Mouse (Mus musculus) Muller cell, postnatal 12 days (primary cell): ENCODE data around the gene Mapt.
A peak's percentile ranks its signal among the peaks of the same experiment; 100 is the strongest.

Source experiments
- DNase-seq: peaks from one replicate; pipeline ENCODE4 v3.0.0-alpha.2; 2015; ENCODE audit errors: inconsistent ontology term

Mapt gene

DNA sequence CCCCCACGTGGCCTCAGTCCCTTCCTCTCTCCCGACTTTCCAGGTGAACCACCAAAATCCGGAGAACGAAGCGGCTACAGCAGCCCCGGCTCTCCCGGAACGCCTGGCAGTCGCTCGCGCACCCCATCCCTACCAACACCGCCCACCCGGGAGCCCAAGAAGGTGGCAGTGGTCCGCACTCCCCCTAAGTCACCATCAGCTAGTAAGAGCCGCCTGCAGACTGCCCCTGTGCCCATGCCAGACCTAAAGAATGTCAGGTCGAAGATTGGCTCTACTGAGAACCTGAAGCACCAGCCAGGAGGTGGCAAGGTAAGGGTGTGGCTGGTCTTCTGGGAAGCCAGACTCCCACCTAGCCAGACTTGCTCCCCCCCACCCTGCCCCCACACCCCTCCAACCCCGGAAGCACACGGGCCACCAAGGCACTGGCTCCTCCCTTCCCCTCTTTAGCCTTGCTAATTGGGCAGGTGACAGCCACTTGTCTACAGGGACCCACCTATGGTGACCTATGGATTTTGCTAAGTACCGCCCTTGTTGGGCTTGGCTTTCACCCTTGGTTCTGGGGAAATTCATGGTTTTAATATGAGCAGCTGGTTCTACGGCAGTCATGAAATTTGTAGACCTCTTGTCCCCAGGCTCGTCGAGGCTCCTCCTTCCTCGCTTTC lies 79.2 kb downstream of the Mapt start:
- no peak for DNase-seq

GRCm38 (mm10) chr11:104311643-104312042 lies 80.5 kb downstream of the Mapt start:
- no peak for DNase-seq

GRCm38 (mm10) chr11:104315703-104316102 lies 84.5 kb downstream of the Mapt start:
- peak; percentile 62 for DNase-seq

DNA sequence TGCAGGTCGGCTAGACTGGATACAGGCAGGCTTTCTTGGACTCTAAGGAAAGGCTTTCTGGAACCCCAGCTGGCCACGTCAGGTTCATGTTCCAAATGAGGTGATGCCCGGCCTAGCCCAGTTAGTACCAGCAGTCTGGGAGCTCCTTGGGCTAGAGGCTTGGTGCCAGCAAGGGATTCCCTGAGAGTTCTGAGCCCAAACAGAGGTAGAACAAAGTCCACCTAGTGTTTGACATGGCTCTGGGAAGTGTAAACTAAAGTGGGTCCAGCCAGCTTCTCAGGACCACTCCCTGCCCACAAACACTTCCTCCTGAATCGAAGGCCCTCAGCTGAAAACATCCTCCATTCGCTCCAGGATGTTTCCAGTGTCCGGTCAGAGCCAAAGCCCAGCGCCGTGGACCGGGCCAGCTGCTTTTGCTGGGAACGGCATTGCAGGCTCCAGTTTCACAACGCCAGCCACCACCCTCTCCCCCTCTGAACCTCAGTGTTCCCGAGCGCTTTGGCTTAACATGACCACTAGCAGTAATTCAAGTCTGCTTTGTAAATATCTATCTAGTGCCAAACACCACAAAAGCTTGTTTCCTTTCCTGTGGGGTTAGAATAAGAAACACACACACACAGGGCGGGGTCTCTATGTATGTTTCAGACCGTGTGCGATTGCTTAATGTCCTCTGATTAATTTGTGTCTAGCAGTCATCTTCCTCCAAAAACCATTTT lies 85.7 kb downstream of the Mapt start:
- DNase-seq, result no peak

- DNase-seq, result no peak
These were observed 86.4 kb downstream of the Mapt start for GRCm38 (mm10) chr11:104317631-104318030.

DNA sequence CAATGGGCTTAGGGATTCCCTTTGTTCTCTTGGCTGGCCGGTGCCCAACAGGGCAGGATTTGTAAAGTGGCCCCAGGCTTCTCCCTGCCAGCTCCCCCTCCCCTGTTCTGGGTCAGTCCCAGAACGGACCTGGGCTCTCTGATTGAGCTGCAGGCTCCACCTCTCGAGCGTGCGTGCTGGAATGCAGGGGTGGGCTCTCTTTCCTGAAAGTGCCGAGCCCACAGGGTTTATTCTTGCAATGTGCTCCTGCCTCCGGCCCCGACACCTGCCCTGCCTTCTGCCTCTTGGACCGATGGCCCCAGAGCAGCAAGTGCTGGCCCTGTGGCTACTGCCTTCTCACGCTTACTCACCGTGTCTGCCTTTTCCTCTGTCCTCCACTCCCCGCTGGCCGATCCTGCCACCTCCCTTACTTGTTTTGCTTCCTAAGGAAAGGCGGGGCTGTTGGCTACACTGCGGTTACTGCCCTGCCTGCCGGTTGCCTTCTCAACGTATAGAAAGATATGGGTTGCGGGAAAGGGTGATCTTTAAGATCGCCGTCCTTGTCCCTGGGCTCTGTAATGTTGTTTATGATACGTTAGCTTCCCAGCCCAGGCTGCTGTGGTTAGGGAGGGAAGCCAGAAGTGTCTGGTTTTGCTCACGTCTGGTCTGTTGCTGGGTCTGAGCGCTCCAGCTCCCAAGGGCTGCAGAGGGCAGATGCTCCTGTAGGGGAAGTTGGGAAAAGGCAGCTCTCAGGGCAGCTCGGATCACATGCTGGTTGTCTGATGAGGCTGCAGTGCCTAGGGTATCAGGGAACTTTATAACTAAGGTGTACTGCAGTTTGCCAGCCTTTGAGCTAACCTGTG lies 88.0 kb downstream of the Mapt start:
- DNase-seq, result peak; percentile 82

DNA sequence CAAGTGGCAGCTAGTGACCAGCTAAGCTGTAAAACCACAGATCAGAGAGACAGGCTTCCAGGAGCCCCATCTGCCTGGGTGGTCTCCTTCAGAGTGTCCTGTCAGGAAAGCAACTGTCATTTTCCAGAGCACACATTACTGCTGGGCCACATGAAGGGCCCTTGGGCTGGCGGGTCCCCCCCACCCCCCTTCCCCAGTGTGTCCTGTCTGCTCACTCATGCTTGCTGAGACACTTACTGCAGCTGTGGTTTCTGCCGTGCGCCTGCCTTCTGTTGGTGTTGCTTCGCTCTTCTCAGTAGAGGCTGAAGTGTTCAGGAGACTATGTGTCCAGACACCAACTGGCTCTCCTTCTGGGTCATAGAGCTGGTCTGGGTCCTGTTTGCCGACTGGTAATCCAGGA lies 89.3 kb downstream of the Mapt start:
- peak; percentile 10 for DNase-seq

GRCm38 (mm10) chr11:104322142-104322541 lies 91.0 kb downstream of the Mapt start:
- no peak for DNase-seq

DNA sequence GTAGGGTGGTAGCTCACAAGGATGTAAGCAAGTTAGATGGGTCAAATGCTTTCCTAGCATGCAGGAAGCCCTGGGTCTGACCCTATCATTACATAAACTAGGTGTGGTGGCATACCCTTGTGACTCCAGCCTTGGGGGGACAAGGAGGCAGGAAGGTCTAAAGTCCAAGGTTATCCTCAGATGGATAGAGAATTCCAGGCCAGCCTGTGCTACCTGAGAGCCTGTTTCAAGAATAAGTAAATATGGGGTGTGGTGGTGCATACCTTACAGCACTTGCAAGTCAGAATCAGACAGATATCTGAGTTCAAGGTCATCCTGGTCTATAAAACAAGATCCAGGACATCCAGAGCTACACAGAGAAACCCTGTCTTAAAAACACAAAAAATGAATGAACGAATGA lies 96.3 kb downstream of the Mapt start:
- no peak for DNase-seq

DNA sequence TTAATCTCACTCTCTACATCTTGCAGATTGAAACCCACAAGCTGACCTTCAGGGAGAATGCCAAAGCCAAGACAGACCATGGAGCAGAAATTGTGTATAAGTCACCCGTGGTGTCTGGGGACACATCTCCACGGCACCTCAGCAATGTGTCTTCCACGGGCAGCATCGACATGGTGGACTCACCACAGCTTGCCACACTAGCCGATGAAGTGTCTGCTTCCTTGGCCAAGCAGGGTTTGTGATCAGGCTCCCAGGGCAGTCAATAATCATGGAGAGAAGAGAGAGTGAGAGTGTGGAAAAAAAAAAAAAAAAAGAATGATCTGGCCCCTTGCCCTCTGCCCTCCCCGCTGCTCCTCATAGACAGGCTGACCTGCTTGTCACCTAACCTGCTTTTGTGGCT lies 96.8 kb downstream of the Mapt start:
- DNase-seq, result no peak

DNA sequence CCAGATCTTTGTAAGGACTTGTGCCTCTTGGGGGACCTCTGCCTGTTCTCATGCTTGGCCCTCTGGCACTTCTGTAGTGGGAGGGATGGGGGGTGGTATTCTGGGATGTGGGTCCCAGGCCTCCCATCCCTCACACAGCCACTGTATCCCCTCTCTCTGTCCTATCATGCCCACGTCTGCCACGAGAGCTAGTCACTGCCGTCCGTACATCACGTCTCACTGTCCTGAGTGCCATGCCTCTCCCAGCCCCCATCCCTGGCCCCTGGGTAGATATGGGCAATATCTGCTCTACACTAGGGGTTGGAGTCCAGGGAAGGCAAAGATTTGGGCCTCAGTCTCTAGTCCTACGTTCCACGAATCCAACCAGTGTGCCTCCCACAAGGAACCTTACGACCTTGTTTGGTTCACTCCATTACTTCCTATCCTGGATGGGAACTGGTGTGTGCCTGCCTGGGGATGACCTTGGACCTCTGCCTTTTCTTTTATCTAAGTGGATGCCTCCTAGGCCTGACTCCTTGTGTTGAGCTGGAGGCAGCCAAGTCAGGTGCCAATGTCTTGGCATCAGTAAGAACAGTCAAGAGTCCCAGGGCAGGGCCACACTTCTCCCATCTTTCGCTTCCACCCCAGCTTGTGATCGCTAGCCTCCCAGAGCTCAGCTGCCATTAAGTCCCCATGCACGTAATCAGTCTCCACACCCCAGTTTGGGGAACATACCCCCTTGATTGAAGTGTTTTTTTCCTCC lies 98.2 kb downstream of the Mapt start:
- DNase-seq, result no peak

DNA sequence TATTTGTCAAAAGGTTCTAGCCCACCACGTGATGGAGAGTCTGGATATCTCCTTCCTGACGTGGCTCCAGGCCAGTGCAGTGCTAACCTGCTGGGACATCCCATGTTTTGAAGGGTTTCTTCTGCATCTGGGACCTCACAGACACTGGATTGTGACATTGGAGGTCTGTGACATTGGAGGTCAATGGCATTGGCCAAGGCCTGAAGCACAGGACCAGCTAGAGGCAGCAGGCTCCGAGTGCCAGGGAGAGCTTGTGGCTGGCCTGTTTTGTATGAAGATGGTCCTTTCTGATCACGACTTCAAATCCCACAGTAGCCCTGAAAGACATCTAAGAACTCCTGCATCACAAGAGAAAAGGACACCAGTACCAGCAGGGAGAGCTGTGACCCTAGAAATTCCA lies 99.0 kb downstream of the Mapt start:
- no peak for DNase-seq

DNA sequence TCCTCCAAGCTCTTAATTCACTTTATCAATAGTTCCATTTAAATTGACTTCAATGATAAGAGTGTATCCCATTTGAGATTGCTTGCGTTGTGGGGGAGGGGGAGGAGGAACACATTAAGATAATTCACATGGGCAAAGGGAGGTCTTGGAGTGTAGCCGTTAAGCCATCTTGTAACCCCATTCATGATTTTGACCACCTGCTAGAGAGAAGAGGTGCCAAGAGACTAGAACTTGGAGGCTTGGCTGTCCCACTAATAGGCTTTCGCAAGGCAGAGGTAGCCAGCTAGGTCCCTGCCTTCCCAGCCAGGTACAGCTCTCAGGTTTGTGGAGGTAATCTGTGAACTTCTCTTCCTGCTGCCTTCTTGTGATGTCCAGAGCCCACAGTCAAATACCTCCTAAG lies 100.0 kb downstream of the Mapt start:
- DNase-seq, result no peak

- DNase-seq, result peak; percentile 23
These were observed 100.9 kb downstream of the Mapt start for GRCm38 (mm10) chr11:104332105-104332504.

DNA sequence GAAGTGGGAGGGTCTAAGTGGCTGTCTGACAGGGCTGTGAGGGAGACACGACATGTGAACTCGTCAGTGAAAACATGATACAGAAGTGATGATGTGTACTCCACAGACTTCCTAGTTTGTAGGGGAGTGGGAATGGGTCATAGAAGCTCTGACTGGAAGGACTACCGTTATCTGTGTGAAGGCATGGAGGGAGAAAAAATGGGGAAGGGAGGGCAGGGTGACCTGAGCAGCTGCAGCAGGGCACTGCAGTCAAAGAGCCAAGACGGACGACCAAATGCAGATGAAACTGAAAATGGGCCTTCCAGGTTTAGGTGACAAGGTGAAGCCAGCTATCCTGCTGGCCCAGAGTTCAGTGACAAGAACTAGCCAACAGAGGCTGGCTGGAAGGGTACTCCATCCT lies 102.9 kb downstream of the Mapt start:
- no peak for DNase-seq

DNA sequence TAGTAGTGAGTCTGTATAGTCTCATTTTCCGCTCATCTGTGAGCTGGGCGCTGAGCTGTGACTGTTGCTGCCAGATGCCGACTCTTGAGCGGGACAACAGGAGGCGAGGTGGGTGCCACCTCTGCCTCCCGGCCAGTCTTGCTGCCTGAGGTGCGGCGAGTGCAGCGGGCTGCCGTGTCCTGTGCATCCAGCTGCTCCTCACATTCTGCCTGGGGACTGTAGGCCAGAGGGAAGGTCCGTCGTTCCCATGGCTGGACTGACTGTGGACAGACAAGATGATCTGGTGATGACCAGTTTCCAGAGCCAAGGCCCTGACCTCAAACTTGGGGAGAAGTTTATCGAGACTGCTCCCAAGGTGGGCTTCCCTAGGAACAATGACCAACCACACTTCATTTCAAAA lies 103.8 kb downstream of the Mapt start:
- no peak for DNase-seq

DNA sequence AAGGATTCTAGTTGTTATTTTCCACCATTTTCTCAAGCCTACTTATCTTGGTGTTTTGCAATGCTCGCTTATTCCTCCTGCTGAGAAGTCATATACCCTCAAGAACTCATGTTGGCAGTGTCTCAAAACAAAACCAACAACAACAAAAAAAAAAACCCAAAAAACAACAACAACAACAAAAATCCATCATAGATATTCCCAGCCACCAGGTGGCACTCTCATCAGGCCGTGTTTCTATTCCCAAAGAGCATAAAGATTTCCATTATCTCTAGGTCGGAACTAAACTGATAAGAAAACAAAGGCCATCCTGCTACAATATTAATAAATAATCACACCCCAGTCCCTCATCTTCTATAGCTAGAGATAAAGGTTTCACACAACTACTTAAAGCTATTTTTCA lies 115.7 kb downstream of the Mapt start:
- no peak for DNase-seq

- peak; percentile 87 for DNase-seq
These were observed 130.6 kb downstream of the Mapt start for GRCm38 (mm10) chr11:104361790-104362189.

DNA sequence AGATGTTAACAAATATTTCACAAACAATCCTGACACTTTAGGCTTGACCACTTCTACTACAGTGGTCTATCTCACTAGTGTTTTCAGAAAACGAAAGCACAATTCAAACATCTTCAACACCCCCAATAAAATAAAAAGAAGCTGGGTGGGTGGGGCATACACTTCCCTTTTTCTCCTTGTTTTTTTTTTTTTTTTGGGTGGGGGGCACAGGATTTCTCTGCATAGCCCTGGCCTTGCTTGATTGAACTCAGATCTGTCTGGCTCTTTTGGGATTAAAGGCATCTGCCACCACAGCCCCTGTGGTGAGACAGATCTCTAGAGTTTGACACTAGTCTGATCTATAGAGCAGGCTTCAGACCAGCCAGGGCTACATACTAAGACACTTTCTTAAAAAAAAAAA lies 131.5 kb downstream of the Mapt start:
- DNase-seq, result no peak

DNA sequence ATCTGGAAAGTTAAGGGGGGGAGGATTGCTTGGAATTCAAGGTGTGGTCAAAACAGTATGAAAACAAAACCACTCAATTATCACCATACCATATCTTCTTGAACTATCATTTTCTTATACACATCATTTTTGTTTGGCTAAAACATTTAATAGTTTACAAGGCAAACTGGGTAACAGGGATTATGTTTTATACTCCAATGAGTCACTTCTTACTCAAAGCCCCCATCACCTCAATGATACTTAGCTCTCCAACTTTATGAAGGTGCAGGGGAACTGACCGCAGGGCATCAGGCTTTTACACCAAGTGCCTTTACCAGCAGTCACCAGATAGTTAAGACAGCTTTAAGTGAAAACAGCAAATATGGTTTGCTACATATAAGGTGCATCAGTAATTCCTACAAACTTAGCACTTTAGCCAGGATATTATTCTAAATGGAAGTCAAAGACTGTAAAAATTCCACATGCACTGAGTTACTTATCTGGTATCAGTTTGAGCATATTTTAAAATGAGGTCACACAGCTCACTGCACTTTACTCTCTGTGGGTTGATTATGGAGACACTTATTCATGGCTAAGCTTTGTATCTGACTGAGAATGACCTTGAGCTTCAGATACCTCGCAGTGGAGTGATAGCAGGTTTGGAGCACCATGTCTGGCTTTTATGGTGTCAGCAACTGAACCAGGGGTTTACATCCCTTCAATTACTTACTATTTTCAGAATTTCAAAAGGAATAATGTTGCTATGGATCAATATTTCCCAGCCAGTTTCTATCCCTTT lies 132.8 kb downstream of the Mapt start:
- DNase-seq, result peak; percentile 26

DNA sequence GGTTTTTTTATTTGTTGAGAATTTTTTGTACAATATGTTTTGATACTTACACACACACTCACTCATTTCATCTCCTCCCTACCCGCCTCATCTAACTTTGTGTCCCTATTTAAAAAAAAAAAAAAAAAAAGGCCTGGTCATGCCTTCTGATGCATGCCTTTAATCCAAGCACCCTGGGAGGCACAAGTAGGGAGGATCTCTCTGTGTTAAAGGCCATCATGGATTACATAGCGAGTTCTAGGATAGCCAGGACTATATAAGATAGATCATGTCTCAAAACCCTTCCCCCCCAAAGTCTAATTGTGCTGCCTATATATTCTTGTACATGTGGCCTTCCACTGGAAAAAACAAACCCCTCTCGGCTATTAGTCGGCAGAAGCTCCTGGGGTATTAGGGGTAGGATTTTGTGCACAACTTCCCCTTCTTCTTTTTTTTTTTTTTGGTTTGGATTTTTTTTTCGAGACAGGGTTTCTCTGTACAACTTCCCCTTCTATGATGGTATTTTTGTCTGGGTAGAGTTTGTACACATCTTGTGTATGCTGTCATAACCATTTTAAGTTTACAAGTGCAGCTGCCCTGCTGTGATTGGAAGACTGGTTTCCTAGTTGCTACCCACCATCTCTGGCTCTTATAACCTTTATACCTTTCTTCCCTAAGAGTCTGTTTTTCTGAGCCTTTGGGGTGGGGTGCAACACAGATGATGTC lies 136.4 kb downstream of the Mapt start:
- no peak for DNase-seq
